In the genomic region with DNA sequence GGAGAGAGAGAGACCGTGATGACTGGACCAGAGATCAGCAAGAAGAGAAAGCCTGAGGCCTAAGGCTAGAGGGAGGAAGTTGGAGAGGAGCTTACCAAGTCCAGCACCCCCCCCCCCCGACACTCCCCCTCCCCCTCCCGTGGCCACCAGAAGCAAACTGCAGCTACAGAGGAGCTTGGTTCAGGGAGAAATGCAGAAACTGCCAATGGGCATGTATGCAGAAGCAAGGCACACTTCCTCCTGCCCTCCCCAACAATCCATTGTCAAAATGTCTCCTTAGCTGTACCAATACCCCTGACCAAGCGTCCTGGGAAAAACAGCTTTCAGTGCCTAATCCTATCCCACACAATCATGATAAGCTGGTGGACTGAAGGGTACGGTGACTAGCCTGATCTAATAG, we compare ENCODE assay signal across 12 mouse cellular contexts.
"Had no signal": no experiment of that assay in that cellular context is flagged by ENCODE, and none has a peak within 500 bp of the region (broad histone marks: within the 10 kb centered on the region; RNA-seq: fewer than 3 reads in every experiment).

No protein-coding gene starts in this region.

- H3K36me3 ChIP-seq: intestine, embryonic 15.5 days; limb, embryonic 15.5 days; liver, embryonic 12.5 days; midbrain, embryonic 12.5 days; neural tube, embryonic 13.5 days had no signal

- H3K4me2 ChIP-seq: intestine, embryonic 15.5 days; limb, embryonic 15.5 days; liver, embryonic 12.5 days; midbrain, embryonic 12.5 days; neural tube, embryonic 13.5 days had no signal

- H3K27ac ChIP-seq: intestine, embryonic 15.5 days; left cerebral cortex, adult 2 months; limb, embryonic 15.5 days; liver, embryonic 12.5 days; midbrain, embryonic 12.5 days; neural tube, embryonic 13.5 days had no signal

- H3K9me3 ChIP-seq: intestine, embryonic 15.5 days; limb, embryonic 15.5 days; liver, embryonic 12.5 days; midbrain, embryonic 12.5 days; neural tube, embryonic 13.5 days had no signal

- H3K4me3 ChIP-seq: intestine, embryonic 15.5 days; left cerebral cortex, adult 2 months; limb, embryonic 15.5 days; liver, embryonic 12.5 days; midbrain, embryonic 12.5 days; neural tube, embryonic 13.5 days had no signal

- H3K4me1 ChIP-seq: midbrain, embryonic 12.5 days; neural tube, embryonic 13.5 days had no signal

- ATAC-seq: intestine, embryonic 15.5 days; liver, embryonic 12.5 days; midbrain, embryonic 16.5 days had no signal

- DNase-seq: kidney, adult 2 months; kidney, postnatal 25 days; retina, postnatal 1 day; right cerebral cortex, postnatal 4 days; thymus, postnatal 4 days had no signal

- H3K27me3 ChIP-seq: intestine, embryonic 15.5 days; limb, embryonic 15.5 days; liver, embryonic 12.5 days; midbrain, embryonic 12.5 days; neural tube, embryonic 13.5 days had no signal

- H3K9ac ChIP-seq: intestine, embryonic 15.5 days; limb, embryonic 15.5 days; liver, embryonic 12.5 days; midbrain, embryonic 12.5 days; neural tube, embryonic 13.5 days had no signal
